Mouse (Mus musculus): ENCODE data around the gene Ccdc57. TPM values are rescaled to one million over a fixed set of nuclear protein-coding genes. Genes with fewer than 3 reads are reported as not detected.

Ccdc57 gene
- total RNA-seq, 2 experiments from 2014 or later = 6.7 to 13.5 TPM

DNA sequence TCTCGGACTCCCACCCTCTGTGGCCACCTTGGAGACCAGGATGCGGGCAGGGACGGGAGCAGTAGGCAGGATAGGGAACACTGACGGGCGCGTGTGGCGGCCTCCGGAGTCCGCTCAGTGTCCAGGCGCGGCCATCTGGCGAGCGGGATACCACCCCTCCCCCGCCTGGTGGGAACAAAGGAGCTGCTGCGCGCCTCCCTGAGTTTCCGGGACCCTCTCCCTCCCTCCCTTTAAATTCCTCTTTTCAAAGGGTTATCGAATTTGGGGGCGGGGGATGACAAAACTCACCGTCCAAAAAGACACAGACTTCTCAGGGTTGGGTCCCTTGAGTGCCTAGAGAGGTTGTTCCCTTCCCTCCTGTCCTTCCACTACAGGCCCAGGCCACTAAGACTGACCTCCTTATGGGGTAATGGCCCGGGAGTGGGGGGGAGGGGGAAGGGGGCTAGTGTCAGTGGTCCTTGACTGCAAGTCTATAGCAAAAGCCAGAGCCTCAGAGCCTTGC is 107.8 kb downstream of the Ccdc57 start:
- peak; percentile 3; the same call in 1 of the 2 replicates for ATAC-seq (replicated peaks; ENCODE audit: low FRiP score, poor library complexity, severe bottlenecking)

GRCm38 (mm10) chr11:120823956-120824786 is 108.5 kb downstream of the Ccdc57 start, which contains the start of gene Fasn:
TSS of gene Fasn (minus strand) at chr11:120824547.
- peak; percentile 71 for ATAC-seq (replicated peaks; ENCODE audit: low FRiP score, poor library complexity, severe bottlenecking)

- ATAC-seq (replicated peaks; ENCODE audit: low FRiP score, poor library complexity, severe bottlenecking) = no peak
Measured at GRCm38 (mm10) chr11:120823551-120823947, 109.1 kb downstream of the Ccdc57 start.

- ATAC-seq (replicated peaks; ENCODE audit: low FRiP score, poor library complexity, severe bottlenecking) = no peak
Measured at GRCm38 (mm10) chr11:120822831-120823550, 109.7 kb downstream of the Ccdc57 start.

- no peak for ATAC-seq (replicated peaks; ENCODE audit: low FRiP score, poor library complexity, severe bottlenecking)
Measured at GRCm38 (mm10) chr11:120822321-120822720, 110.4 kb downstream of the Ccdc57 start.

DNA sequence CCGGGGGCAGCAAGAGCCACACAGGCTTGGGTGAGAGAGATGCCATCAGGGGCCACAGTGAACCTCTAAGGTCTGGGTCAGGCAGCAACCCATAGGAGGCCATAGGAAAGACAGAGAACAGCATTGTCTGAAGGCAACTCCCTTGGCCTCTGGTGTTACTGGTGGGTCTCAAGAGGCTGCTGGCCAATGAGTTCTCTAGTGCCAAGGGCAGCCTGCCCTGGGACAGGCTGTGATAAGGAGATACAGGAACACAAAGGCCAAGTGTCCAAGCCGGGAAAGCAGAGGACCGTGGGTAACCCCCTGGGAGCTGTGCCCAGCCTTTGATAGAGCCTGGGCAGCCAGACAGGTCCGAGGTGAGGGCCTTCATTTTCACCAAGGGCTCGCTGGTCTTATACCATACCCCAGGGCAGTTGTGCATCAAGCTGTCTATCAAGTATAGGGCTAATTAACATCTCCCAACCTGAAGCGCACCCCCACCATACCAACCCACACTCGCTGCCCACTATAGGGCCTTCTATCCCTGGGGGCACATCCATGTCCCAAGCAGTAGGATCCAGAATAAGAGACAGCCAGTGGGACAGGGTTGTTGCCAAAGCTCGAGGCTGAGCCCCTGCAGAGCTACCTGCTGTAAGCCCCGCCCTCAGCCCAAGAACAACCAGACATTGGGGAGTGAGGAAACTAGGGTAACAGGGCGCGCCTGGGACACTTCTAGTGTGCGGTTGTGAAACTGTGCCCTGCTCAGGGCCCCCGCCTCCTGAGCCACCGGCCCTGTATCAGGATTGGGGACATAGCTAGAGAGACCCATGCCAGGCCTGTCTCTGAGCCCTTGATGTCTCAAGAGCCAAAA is 111.4 kb downstream of the Ccdc57 start:
- no peak for ATAC-seq (replicated peaks; ENCODE audit: low FRiP score, poor library complexity, severe bottlenecking)

DNA sequence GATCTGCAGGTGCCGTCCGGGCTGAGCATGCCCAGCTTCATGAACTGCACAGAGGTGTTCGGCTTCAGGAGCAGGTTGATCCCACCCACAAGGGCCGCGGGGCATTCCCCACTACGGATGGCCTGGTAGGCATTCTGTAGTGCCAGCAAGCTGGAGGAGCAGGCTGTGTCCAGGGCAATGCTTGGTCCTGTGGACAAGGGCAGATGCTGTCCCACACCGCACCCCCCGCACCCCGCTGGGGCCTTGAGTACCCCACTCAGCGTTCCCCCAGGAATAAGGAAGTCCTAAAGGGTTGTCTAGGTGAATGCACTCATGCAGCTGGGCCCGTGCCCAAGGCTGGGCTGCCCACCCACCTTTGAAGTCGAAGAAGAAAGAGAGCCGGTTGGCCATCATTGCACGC is 112.1 kb downstream of the Ccdc57 start:
- no peak for ATAC-seq (replicated peaks; ENCODE audit: low FRiP score, poor library complexity, severe bottlenecking)

DNA sequence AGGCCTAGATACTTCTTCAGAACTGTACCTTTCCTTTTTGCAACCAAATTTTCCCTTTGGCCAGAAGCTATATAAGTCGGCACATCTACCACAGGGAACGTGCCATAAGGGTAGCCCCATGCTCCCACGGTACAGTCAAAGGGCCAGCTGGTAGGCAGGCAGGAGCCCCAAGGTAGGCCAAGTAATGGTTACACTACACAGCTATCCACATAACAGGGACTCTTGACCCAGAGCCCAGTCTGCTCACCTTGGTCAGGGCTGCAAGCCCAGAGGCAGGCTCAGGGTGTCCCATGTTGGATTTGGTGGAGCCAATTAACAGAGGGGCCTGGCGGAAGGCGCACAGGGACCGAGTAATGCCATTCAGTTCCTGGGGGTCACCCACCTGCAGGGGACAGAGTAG is 113.1 kb downstream of the Ccdc57 start:
- ATAC-seq (replicated peaks; ENCODE audit: low FRiP score, poor library complexity, severe bottlenecking) = no peak

GRCm38 (mm10) chr11:120818251-120818650 is 114.4 kb downstream of the Ccdc57 start:
- ATAC-seq (replicated peaks; ENCODE audit: low FRiP score, poor library complexity, severe bottlenecking) = no peak

- no peak for ATAC-seq (replicated peaks; ENCODE audit: low FRiP score, poor library complexity, severe bottlenecking)
Measured at GRCm38 (mm10) chr11:120817358-120817757, 115.3 kb downstream of the Ccdc57 start.

DNA sequence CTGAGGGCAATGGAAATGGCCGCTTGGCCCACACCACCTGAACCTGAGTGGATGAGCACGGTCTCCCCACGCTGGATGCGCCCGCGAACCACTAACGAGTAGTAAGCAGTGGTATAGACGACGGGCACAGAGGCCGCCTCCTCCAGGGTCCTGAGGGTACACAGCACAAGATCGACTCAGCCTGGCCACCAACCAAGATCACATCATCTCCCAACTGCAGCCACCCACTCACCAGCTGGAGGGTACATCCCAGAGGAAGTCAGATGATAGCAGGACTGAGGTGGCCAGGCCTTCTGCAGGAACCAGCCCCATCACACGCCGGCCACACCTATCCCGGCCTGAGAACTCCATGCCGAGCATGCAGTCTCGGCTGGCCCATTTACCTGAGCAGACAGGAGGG is 120.6 kb downstream of the Ccdc57 start:
- ATAC-seq (replicated peaks; ENCODE audit: low FRiP score, poor library complexity, severe bottlenecking) = no peak

DNA sequence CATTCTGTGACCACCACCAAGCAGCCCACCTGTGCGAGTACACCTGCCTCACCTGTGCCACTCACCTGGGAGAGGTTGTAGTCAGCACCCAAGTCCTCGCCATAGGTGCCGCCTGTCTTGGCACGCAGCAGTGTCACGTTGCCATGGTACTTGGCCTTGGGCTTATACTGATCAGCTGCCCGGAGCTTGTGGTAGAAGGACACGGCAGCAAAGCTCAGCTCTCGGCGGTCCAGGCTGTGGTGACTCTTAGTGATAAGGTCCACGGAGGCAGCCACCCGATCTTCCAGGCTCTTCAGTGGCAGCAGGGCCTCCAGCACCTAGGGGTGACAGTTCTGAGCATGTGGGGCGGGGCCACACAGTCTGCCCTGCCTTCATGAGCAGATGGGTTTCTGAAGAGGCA is 124.7 kb downstream of the Ccdc57 start:
- no peak for ATAC-seq (replicated peaks; ENCODE audit: low FRiP score, poor library complexity, severe bottlenecking)

DNA sequence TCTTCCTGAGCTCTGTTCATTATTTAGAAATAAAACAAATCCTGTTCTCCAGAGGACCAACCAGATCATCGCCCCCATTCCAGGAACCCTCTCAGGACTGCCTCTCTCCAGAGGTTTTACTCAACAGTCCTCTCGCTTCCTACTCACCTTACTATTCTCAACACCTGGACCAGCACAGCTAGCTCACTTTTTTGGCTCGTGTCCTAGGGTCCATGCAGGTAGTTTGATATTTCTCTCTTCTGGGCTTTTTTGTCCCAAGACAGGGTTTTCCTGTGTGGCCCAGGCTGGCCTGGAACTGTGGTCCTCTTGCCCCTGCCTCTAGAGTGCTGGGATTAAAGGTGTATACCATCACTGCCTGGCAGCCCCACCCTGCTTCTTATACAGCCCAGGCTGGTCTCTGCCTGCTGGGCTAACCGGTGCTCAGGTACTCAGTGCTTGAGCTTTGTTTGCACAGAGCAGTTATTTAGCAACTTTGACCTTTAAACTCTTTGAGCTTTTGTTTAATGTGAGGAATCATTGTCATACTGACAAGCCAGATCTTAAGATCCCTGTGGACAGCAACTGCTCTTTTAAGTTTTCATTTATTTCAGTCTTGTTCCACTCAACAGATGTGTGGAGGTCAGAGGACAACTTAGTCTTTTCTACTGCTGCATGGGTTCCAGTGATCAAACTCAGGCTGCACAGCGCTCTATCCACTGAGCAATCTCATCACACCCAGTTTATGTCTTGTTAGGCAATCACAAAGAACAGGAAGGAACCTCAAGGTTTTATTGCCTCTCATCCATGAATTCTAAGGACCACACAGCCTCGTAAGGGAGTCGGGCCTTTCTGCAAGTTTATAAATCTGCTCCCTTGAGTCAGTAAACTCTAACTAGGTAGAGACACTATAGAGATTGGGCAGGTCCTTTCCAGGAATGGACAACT is 127.0 kb downstream of the Ccdc57 start:
- no peak for ATAC-seq (replicated peaks; ENCODE audit: low FRiP score, poor library complexity, severe bottlenecking)

- ATAC-seq (replicated peaks; ENCODE audit: low FRiP score, poor library complexity, severe bottlenecking) = no peak
Measured at GRCm38 (mm10) chr11:120804769-120805168, 127.9 kb downstream of the Ccdc57 start.

DNA sequence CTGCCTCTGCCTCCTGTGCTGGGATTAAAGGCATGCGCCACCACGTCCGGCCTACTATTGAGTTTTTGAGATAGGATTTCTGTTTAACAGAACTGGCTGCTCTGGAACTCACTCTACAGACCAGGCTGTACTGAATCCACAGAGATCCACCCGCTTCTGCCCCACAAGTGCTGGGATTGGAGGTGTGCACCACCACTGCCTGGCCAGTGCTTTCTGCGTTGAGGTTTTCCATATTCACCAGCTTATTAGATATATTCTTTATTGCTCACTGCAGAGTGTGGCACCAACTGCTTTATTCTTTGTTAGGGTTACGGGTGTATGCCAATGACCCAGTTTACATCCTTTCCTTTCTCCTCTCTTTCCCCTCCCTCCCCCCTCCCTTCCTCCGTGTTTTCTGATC is 128.4 kb downstream of the Ccdc57 start:
- no peak for ATAC-seq (replicated peaks; ENCODE audit: low FRiP score, poor library complexity, severe bottlenecking)

GRCm38 (mm10) chr11:120800061-120800904 is 132.4 kb downstream of the Ccdc57 start:
- ATAC-seq (replicated peaks; ENCODE audit: low FRiP score, poor library complexity, severe bottlenecking) = peak; percentile 74

DNA sequence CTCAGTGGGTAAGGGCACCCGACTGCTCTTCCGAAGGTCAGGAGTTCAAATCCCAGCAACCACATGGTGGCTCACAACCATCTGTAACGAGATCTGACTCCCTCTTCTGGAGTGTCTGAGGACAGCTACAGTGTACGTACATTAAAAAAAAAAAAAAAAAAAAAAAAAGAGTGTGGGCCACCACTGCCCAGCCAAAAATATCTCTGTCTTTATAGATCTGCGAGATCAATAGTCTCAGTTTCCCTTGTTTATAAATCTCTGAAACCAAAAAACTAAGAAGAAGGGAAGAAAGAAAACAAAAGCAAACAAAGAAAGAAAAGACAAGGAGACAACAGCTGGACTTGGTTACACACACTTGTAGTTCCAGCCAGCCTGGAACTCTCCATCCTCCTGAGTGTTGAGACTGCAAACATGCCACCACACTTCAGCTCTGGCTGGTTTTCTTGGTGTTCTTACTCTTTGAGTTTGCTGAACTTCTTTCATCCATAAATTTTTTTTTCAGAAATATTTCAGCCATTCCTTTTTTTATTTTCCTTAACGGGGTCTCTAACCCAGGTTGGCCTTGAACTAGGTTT is 133.3 kb downstream of the Ccdc57 start:
- no peak for ATAC-seq (replicated peaks; ENCODE audit: low FRiP score, poor library complexity, severe bottlenecking)

- ATAC-seq (replicated peaks; ENCODE audit: low FRiP score, poor library complexity, severe bottlenecking) = no peak
Measured at GRCm38 (mm10) chr11:120798244-120798643, 134.4 kb downstream of the Ccdc57 start.
